Mouse (Mus musculus) embryo, embryonic 10.5 days (tissue): ENCODE measurements around the gene Rfx7.

Experiments
- DNase-seq: peaks from one replicate; pipeline ENCODE4 v3.0.0-alpha.2; 2015; ENCODE audit warnings: low spot score

Gene Rfx7

GRCm38 (mm10) chr9:72543590-72543989 is 11.6 kb downstream of the Rfx7 start:
- no peak for DNase-seq

GRCm38 (mm10) chr9:72558780-72559179 is 26.7 kb downstream of the Rfx7 start:
- no peak for DNase-seq

DNA sequence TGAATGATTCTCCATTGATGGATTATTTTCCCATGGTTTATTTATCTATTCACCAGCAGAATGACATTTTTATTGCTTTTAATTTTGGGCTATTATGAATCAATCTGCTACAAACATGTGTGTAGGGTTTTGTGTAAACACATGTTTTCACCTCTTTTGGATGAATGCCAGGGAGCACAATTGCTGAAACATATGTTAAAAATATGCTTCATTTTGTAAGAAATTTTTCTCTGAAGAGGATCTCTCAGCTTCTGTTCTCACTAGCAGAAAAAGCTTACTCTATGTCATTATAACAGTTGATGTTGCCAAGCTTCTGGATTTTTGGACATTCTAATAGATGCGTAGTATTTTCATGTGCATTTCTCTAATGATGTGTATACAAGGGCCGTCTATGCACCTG is 28.3 kb downstream of the Rfx7 start:
- no peak for DNase-seq

GRCm38 (mm10) chr9:72563277-72563676 is 31.2 kb downstream of the Rfx7 start:
- no peak for DNase-seq

DNA sequence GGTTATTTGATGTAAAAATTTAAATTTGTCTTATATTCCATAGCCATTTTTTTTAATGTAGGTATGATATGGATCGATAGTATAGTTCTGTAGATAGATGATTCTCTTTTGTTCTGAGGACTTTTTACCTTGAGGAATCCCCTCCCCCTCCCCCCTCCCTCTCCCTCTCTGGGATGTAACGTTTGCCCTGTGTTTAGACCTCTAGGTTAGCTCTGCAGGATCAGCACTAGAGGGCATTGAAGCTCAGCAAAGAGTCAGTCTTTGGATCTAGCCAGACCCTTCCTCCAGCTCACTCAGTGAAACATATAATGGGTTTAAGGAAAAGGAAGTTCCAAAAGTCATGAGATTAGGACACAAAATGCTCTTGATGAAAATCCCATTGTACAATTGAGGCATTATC is 35.1 kb downstream of the Rfx7 start:
- DNase-seq = no peak

- DNase-seq = peak; percentile 44
Observed at GRCm38 (mm10) chr9:72580216-72580615, 48.2 kb downstream of the Rfx7 start.

DNA sequence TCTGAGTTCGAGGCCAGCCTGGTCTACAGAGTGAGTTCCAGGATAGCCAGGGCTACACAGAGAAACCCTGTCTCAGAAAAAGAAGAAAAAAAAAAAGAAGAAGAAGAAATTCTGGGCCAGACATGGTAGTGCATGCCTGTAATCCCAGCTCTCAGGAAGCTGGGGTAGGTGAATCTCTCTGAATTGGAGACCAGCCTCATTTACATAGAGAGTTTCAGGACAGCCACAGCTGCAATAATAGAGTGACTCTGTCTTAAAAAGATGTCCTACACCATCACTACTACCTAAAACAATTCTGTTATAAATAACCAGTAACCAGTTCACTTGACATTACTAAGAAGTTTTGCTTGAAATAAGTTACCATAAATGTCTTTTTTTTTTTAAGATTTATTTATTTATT is 58.8 kb downstream of the Rfx7 start:
- DNase-seq = no peak

GRCm38 (mm10) chr9:72592016-72592415 is 60.0 kb downstream of the Rfx7 start:
- DNase-seq = no peak

- DNase-seq = peak; percentile 22
Observed at GRCm38 (mm10) chr9:72594656-72595055, 62.6 kb downstream of the Rfx7 start.

DNA sequence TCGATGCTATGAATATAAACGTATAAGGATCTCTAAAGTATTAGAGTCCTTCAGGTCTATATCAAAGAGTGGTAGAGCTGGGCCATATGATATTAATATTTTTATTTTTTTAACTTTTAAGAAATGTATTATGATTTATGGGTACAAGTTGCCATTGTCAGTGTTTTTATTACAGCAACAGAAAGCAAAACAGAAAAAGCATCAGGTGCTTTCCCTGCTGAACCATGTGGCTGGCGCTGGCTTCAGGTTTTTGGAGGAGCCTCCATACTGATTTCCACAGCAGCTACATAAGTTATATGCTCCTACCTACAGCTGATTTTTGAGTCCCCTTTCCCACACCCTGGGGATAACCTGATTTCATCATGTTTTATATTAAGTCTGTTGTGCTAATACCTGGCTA is 68.1 kb downstream of the Rfx7 start:
- no peak for DNase-seq

DNA sequence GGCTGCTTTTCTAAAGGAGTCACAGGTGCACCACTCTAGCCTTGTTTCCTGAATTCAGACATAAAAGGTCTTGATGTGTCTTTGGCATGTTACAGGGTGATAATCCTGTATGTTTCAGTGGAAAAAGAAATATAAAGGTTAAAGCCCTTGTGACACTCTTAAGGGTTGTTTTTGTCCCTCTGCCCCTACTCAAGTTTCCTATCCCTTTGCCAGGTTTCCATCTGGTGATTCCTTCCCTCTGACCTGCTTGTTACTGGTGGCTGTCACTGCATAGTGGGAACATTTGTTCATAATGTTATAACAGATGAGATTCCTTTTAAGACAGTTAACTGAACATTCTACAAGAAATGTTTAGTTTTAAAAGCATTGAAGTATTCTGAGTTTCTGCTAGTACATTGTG is 77.7 kb downstream of the Rfx7 start:
- DNase-seq = no peak

GRCm38 (mm10) chr9:72613884-72614283 is 81.8 kb downstream of the Rfx7 start:
- DNase-seq = no peak

GRCm38 (mm10) chr9:72614786-72615480 is 82.9 kb downstream of the Rfx7 start:
- peak; percentile 43 for DNase-seq

DNA sequence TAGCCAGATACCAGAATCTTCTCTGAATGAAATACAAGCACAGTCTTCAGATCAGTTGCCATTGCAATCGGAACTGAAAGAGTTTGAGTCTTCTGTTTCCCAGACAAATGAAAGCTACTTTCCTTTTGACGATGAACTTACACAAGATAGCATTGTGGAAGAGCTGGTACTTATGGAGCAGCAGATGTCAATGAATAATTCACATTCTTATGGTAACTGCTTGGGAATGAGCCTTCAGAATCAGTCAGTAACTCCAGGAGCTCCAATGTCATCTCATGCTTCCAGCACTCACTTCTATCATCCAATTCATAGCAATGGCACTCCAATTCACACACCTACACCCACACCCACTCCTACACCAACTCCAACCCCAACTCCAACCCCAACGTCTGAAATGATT is 86.0 kb downstream of the Rfx7 start:
- no peak for DNase-seq

DNA sequence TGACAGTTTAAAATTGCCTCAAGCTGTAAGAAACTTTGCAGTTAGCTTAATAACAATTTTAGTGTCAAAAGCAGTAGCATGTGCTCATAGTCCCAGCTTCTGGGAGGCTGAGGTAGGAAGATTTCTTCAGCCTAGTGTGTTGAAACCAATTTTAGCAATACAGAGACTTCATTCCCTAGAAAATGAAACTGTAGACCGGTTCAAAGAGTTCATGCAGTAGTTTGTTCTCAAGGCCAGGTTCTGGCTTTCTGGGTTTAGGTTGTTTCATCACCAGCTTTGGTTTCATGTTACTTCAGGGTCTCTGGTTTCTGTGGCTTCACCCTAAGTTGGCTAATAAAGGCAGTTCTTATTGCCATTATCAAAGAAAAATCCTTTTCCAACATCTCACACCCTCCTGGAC is 91.6 kb downstream of the Rfx7 start:
- no peak for DNase-seq

- DNase-seq = no peak
Observed at GRCm38 (mm10) chr9:72627598-72627997, 95.6 kb downstream of the Rfx7 start.

DNA sequence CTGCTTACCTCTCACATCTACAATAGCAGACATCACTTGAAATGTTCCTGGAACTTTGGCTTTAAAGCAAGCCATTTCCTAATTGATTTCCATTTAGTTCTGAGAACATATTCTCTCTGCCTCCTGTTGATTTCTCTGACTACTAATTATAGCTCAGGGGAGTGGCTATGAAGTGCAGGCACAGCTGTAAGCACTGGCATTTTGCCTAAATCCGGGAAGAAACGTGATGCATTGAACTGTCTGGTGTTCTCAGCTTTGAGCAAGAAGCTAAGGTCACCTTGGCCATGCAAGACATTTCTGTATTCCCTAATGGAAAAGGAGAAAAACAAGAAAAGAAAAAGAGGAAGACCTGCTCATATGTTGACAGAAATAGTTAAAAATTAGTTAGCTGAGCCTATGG is 96.6 kb downstream of the Rfx7 start:
- DNase-seq = no peak

- DNase-seq = no peak
Observed at GRCm38 (mm10) chr9:72632198-72632597, 100.2 kb downstream of the Rfx7 start.

DNA sequence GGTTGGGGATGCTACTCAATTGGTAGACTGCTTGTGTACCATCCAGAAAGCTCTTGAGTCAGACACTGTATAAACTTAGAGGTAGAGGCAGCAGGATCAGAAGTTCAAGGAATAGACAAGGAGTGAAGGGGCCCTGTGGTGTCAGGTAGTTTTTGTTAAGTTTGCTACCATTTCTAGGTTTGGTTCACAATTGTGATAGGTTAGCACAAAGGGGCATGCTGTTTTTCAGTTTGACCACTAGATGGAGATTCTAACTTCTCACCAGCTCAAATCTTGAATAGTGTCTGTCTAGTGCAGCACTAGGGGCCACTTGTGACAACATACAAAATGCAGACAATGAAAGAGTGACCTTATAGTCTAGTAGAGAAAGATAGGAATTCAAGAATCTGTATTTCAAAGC is 103.1 kb downstream of the Rfx7 start:
- peak; percentile 81 for DNase-seq

DNA sequence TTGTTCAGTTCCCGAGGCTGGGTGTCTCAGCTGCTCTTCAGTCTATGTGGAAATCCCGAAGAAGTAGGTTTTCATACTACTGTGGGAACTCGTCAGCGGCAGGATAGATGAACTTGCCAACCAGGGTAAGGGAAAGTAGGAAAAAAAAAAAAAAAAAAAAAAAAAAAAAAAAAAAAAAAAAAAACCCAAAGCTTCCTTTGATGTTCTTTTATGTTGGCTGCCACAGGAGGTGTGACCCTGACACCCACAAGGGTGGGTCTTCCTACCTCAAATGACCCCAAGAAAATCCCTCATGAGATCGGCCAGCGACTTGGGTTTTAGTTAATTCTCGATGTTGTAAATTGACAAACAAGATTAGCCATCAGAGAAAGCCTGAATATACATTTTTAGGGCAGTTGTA is 104.5 kb downstream of the Rfx7 start:
- DNase-seq = no peak

- DNase-seq = no peak
Observed at GRCm38 (mm10) chr9:72637243-72637642, 105.2 kb downstream of the Rfx7 start.

- DNase-seq = peak; percentile 92
Observed at GRCm38 (mm10) chr9:72638951-72639842, 107.2 kb downstream of the Rfx7 start.

GRCm38 (mm10) chr9:72639843-72640621 is 108.0 kb downstream of the Rfx7 start:
- DNase-seq = peak; percentile 94
